Mouse (Mus musculus) C2C12 (cell line): ENCODE measurements around the gene Fnbp1. TPM values are rescaled to one million over a fixed set of nuclear protein-coding genes. Genes with fewer than 3 reads are reported as not detected.

ENCODE experiments used
- H3K27me3 ChIP-seq: one replicate; pipeline ENCODE4 v1.6.1; 2011; ENCODE audit not compliant: control insufficient read depth, insufficient read depth, insufficient read length
- H3K36me3 ChIP-seq: one replicate; pipeline ENCODE4 v1.6.1; 2011; ENCODE audit not compliant: control insufficient read depth, insufficient read depth
- H3K4me3 ChIP-seq: one replicate; pipeline ENCODE4 v1.5.1; 2011; ENCODE audit warnings: mild to moderate bottlenecking, control low read depth; ENCODE audit not compliant: poor library complexity, insufficient read depth, severe bottlenecking
- H3K79me2 ChIP-seq: one replicate; pipeline ENCODE4 v1.6.1; 2011; ENCODE audit not compliant: control insufficient read depth, insufficient read depth
- H3K79me3 ChIP-seq: one replicate; pipeline ENCODE4 v1.6.1; 2011; ENCODE audit warnings: low read depth, control low read depth
- H3ac ChIP-seq: one replicate; pipeline ENCODE3; 2011; ENCODE audit warnings: low read depth; ENCODE audit not compliant: control insufficient read depth, insufficient read length
- CEBPB ChIP-seq: IDR thresholded peaks from one replicate; pipeline ENCODE4 v1.6.1; 2011; ENCODE audit warnings: low read depth, mild to moderate bottlenecking, control low read depth, moderate library complexity
- CTCF ChIP-seq: IDR thresholded peaks from one replicate; pipeline ENCODE4 v1.5.1; 2011; ENCODE audit not compliant: control insufficient read depth, insufficient read depth, insufficient read length
- FOSL1 ChIP-seq: IDR thresholded peaks from one replicate; pipeline ENCODE4 v1.8.0; 2011; ENCODE audit warnings: mild to moderate bottlenecking, low read length; ENCODE audit not compliant: poor library complexity, insufficient read depth, severe bottlenecking
- MAX ChIP-seq: IDR thresholded peaks from one replicate; pipeline ENCODE4 v1.6.1; 2011; ENCODE audit warnings: mild to moderate bottlenecking, control low read depth
- MYOD1 ChIP-seq: IDR thresholded peaks from one replicate; pipeline ENCODE4 v1.6.1; 2011; ENCODE audit warnings: low read depth; ENCODE audit not compliant: control insufficient read depth, insufficient read length
- MYOG ChIP-seq: IDR thresholded peaks from one replicate; pipeline ENCODE4 v1.6.1; 2011; ENCODE audit not compliant: control insufficient read depth, insufficient read length; ENCODE audit errors: extremely low read depth
- USF1 ChIP-seq: IDR thresholded peaks from one replicate; pipeline ENCODE4 v1.6.1; 2011; ENCODE audit warnings: low read depth, mild to moderate bottlenecking, control low read depth, moderate library complexity
- polyA plus RNA-seq: library from polyadenylated mRNA; unstranded; fragments of >200 nt; fragmentation: generic; extraction: Trizol; gene quantifications from one replicate; pipeline ENCODE4 v1.2.1, GENCODE M21; 2012; ENCODE audit warnings: missing spikeins

Fnbp1 gene
- polyA plus RNA-seq, 1 experiment = 13.5 TPM

DNA sequence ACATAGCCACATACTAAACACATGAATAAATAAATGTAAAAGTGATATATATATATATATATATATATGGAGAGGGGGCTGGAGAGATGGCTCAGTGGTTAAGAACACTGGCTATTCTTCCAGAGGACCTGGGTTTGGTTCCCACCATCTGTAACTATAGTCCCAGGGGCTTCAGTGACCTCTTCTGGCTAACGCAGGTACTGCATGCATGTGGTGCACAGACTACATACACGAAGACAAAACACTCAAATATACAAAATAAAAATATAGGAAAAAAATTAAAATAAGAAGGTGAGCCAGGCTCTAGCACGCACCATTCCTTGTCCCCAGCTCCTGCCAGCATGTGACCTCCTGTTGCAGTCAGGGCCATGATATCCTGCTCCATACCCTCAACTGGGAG is 85.7 kb downstream of the Fnbp1 start:
- TF ChIP-seq USF1 (no peak), MYOD1 (no peak), MAX (no peak), FOSL1 (no peak), MYOG (no peak)

DNA sequence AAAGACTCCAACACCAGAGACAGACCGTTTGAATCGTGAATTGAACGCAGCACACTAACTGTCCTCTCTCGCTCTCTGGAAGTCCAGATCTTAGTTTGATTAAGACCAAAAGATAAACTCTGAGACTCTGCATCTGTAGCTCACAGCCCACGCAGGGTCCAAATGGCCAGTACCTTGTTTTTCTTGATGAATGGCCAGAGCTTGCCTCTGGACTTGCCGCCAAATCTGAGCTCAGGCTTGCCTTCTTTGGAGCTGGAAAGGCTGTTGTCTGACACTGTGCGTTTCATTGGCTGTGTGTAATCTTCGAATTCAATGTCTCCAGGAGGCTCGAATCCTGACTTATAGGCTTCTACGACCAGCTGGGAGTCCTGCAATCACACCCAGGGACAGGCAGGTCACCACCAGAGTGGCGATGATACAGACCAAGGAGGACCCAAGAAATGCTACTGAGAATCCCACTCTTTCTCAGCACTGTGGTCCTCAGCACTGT is 87.9 kb downstream of the Fnbp1 start:
- Histone ChIP-seq H3K4me3 (no peak overlapping the region), H3K79me3 (no peaks in the 10 kb centered on the region), H3K27me3 (no peaks in the 10 kb centered on the region), H3K36me3 (peaks cover 61% of the 10 kb centered on the region), H3ac (no peak overlapping the region), H3K79me2 (no peaks in the 10 kb centered on the region)
- no peak for TF ChIP-seq FOSL1
- TF ChIP-seq MAX = no peak
- TF ChIP-seq MYOG = no peak
- TF ChIP-seq USF1 = no peak

More for the DNA sequence above, 85.7 kb downstream of the Fnbp1 start:
- Histone ChIP-seq H3K4me3 (no peak overlapping the region), H3K36me3 (peaks cover 57% of the 10 kb centered on the region), H3K79me2 (no peaks in the 10 kb centered on the region), H3K27me3 (no peaks in the 10 kb centered on the region), H3K79me3 (no peaks in the 10 kb centered on the region), H3ac (no peak overlapping the region)

DNA sequence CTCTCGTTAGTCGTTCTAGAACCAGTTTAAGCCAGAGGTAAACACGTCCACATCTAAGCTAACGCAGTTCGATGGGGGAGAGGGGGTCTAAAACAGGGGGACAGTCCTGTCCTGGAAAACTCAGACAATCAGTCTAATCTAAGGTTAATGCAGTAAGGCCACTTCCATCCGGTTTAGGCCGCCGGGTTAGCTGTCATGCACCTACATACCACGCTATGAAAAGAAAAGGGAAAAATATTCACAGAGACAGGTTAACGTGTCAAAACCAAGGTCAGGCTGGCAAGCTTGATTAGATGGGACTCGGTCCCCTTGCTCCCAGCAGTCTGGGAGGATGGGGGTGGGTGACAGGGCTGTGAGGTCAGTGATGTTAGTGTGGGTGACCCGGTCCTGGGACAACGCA is 88.4 kb downstream of the Fnbp1 start:
- Histone ChIP-seq H3K79me2 (no peaks in the 10 kb centered on the region), H3K4me3 (no peak overlapping the region), H3K36me3 (peaks cover 57% of the 10 kb centered on the region), H3K79me3 (no peaks in the 10 kb centered on the region), H3K27me3 (no peaks in the 10 kb centered on the region), H3ac (no peak overlapping the region)
- TF ChIP-seq MYOD1 = no peak
- TF ChIP-seq CEBPB = no peak
- no peak for TF ChIP-seq MYOG
- TF ChIP-seq CTCF = no peak
- TF ChIP-seq MAX = no peak
- no peak for TF ChIP-seq FOSL1
- TF ChIP-seq USF1 = no peak

DNA sequence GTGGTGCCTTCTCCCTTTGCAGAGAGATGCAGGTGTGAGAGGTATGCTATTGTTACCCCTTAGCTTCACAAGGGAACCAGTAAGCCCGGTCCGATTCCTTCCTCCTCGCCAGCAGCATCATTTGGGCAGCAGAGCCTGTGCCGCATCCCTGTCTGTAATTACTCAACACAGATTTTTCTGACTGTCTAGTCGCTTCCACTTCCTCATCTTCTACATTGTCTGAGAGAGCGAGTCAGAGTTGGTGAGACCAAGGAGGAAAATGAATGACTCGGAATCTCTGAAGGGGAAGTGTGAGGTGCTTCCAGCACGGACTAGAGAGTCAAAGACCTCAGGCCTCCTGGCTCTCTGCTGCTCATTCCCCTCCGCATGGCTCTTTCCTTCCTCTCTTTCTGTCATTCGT is 89.4 kb downstream of the Fnbp1 start:
- Histone ChIP-seq H3K27me3 (no peaks in the 10 kb centered on the region), H3K79me2 (no peaks in the 10 kb centered on the region), H3K36me3 (peaks cover 47% of the 10 kb centered on the region), H3ac (no peak overlapping the region), H3K79me3 (no peaks in the 10 kb centered on the region), H3K4me3 (no peak overlapping the region)
- TF ChIP-seq CEBPB = no peak
- TF ChIP-seq MYOG = no peak
- no peak for TF ChIP-seq MAX
- TF ChIP-seq FOSL1 = no peak
- TF ChIP-seq MYOD1 = no peak

- H3ac ChIP-seq = no peak overlapping the region
- H3K4me3 ChIP-seq = no peak overlapping the region
- H3K79me2 ChIP-seq = no peaks in the 10 kb centered on the region
- no peaks in the 10 kb centered on the region for H3K79me3 ChIP-seq
- TF ChIP-seq CTCF (no peak), USF1 (no peak), MYOD1 (no peak), CEBPB (no peak), MAX (no peak), FOSL1 (no peak), MYOG (no peak)
- no peaks in the 10 kb centered on the region for H3K27me3 ChIP-seq
- H3K36me3 ChIP-seq = peaks cover 15% of the 10 kb centered on the region
Observed at GRCm38 (mm10) chr2:31048037-31048436, 93.8 kb downstream of the Fnbp1 start.

- no peaks in the 10 kb centered on the region for H3K79me2 ChIP-seq
- TF ChIP-seq USF1 = no peak
- TF ChIP-seq FOSL1 = no peak
- no peaks in the 10 kb centered on the region for H3K27me3 ChIP-seq
- H3ac ChIP-seq = no peak overlapping the region
- no peak overlapping the region for H3K4me3 ChIP-seq
- H3K36me3 ChIP-seq = peaks cover 5% of the 10 kb centered on the region
- H3K79me3 ChIP-seq = no peaks in the 10 kb centered on the region
Observed at GRCm38 (mm10) chr2:31043856-31044255, 98.0 kb downstream of the Fnbp1 start.
